Mouse (Mus musculus) testis, adult 2 months (tissue): ENCODE data around the gene Tmem104.

ENCODE experiments used
- CTCF ChIP-seq: fragments of 200-500 bp; IDR thresholded peaks from 2 replicates; pipeline ENCODE4 v1.5.1; 2012; ENCODE audit warnings: low read depth, mild to moderate bottlenecking, inconsistent platforms, low read length, moderate library complexity; ENCODE audit not compliant: control insufficient read depth, insufficient read depth, insufficient replicate concordance
- POLR2A ChIP-seq: fragments of 200-500 bp; IDR thresholded peaks from 2 replicates; pipeline ENCODE4 v1.6.1; 2012; ENCODE audit warnings: low read depth, mild to moderate bottlenecking, inconsistent platforms, low read length, moderate library complexity; ENCODE audit not compliant: control insufficient read depth

GRCm38 (mm10) chr11:115219685-115220084 is 32.4 kb downstream of the Tmem104 start:
- TF ChIP-seq CTCF, result no peak
- no peak for TF ChIP-seq POLR2A
